Mouse (Mus musculus): ENCODE data around the gene Pfkfb4. TPM values are rescaled to one million over a fixed set of nuclear protein-coding genes. Genes with fewer than 3 reads are reported as not detected.

Gene Pfkfb4
- polyA plus RNA-seq, 1 experiment: 49.4 TPM

GRCm38 (mm10) chr9:109028919-109029318 lies 37.3 kb downstream of the Pfkfb4 start:
- no peak for TF ChIP-seq POLR2A (IDR thresholded peaks at IDR 0.05; ENCODE audit: borderline replicate concordance, extremely low read depth, low read depth, low read length)
- no peak for TF ChIP-seq CTCF (IDR thresholded peaks at IDR 0.05; ENCODE audit: insufficient read depth, low read length)
- H3K4me1 ChIP-seq (ENCODE audit: control insufficient read depth, insufficient read depth, low read length): no peaks in the 10 kb centered on the region; the same call in 1 of the 2 replicates
- H3K4me3 ChIP-seq (replicated peaks; ENCODE audit: extremely low read depth, low read depth, low read length): no peak overlapping the region
- no peak for DNase-seq
- 67% methylated on average over 5 of the region's 5 CpGs for WGBS

- TF ChIP-seq POLR2A (IDR thresholded peaks at IDR 0.05; ENCODE audit: borderline replicate concordance, extremely low read depth, low read depth, low read length) (no peak), CTCF (IDR thresholded peaks at IDR 0.05; ENCODE audit: insufficient read depth, low read length) (no peak)
- DNase-seq: no peak
- Histone ChIP-seq H3K4me1 (ENCODE audit: control insufficient read depth, insufficient read depth, low read length) (no peaks in the 10 kb centered on the region; the same call in 1 of the 2 replicates), H3K4me3 (replicated peaks; ENCODE audit: extremely low read depth, low read depth, low read length) (no peak overlapping the region)
- WGBS: 67% methylated on average over 3 of the region's 3 CpGs
Measured at GRCm38 (mm10) chr9:109030312-109030711, 38.7 kb downstream of the Pfkfb4 start.

- no peak for DNase-seq
- H3K4me3 ChIP-seq (replicated peaks; ENCODE audit: extremely low read depth, low read depth, low read length): no peak overlapping the region
- TF ChIP-seq CTCF (IDR thresholded peaks at IDR 0.05; ENCODE audit: insufficient read depth, low read length) (no peak), POLR2A (IDR thresholded peaks at IDR 0.05; ENCODE audit: borderline replicate concordance, extremely low read depth, low read depth, low read length) (no peak)
- 92% methylated on average over 7 of the region's 7 CpGs for WGBS
- no peaks in the 10 kb centered on the region; the same call in 1 of the 2 replicates for H3K4me1 ChIP-seq (ENCODE audit: control insufficient read depth, insufficient read depth, low read length)
Measured at GRCm38 (mm10) chr9:109031001-109031400, 39.4 kb downstream of the Pfkfb4 start.

GRCm38 (mm10) chr9:109031686-109032085 lies 40.1 kb downstream of the Pfkfb4 start:
- no peak overlapping the region for H3K4me3 ChIP-seq (replicated peaks; ENCODE audit: extremely low read depth, low read depth, low read length)
- H3K4me1 ChIP-seq (ENCODE audit: control insufficient read depth, insufficient read depth, low read length): no peaks in the 10 kb centered on the region; the same call in 1 of the 2 replicates
- WGBS: 77% methylated on average over 8 of the region's 8 CpGs
- TF ChIP-seq POLR2A (IDR thresholded peaks at IDR 0.05; ENCODE audit: borderline replicate concordance, extremely low read depth, low read depth, low read length) (no peak), CTCF (IDR thresholded peaks at IDR 0.05; ENCODE audit: insufficient read depth, low read length) (no peak)
- DNase-seq: no peak

GRCm38 (mm10) chr9:109032435-109032834 lies 40.9 kb downstream of the Pfkfb4 start:
- 81% methylated on average over 6 of the region's 6 CpGs for WGBS
- DNase-seq: no peak
- TF ChIP-seq POLR2A (IDR thresholded peaks at IDR 0.05; ENCODE audit: borderline replicate concordance, extremely low read depth, low read depth, low read length): no peak
- no peak for TF ChIP-seq CTCF (IDR thresholded peaks at IDR 0.05; ENCODE audit: insufficient read depth, low read length)
- Histone ChIP-seq H3K4me3 (replicated peaks; ENCODE audit: extremely low read depth, low read depth, low read length) (no peak overlapping the region), H3K4me1 (ENCODE audit: control insufficient read depth, insufficient read depth, low read length) (no peaks in the 10 kb centered on the region; the same call in 1 of the 2 replicates)

GRCm38 (mm10) chr9:109038086-109038895 lies 46.7 kb downstream of the Pfkfb4 start, which contains the start of gene Shisa5:
Gene Shisa5 (plus strand): TSS chr9:109038565.
- TF ChIP-seq POLR2A (IDR thresholded peaks at IDR 0.05; ENCODE audit: borderline replicate concordance, extremely low read depth, low read depth, low read length) (peak; percentile 93), CTCF (IDR thresholded peaks at IDR 0.05; ENCODE audit: insufficient read depth, low read length) (no peak)

GRCm38 (mm10) chr9:109038901-109039364 lies 47.4 kb downstream of the Pfkfb4 start:
- no peak for TF ChIP-seq CTCF (IDR thresholded peaks at IDR 0.05; ENCODE audit: insufficient read depth, low read length)
- peak; percentile 61; the same call in 1 of the 2 replicates for TF ChIP-seq POLR2A (IDR thresholded peaks at IDR 0.05; ENCODE audit: borderline replicate concordance, extremely low read depth, low read depth, low read length)
- H3K4me3 ChIP-seq (replicated peaks; ENCODE audit: extremely low read depth, low read depth, low read length): peak overlapping the region; percentile 87
- peaks cover 18% of the 10 kb centered on the region for H3K4me1 ChIP-seq (ENCODE audit: control insufficient read depth, insufficient read depth, low read length)
- 5% methylated on average over 8 of the region's 8 CpGs for WGBS
- DNase-seq: peak; percentile 69

More at GRCm38 (mm10) chr9:109038086-109038895, 46.7 kb downstream of the Pfkfb4 start, which contains the start of gene Shisa5:
- 1% methylated on average over 39 of the region's 40 CpGs for WGBS
- peak; percentile 86 for DNase-seq
- peaks cover 18% of the 10 kb centered on the region for H3K4me1 ChIP-seq (ENCODE audit: control insufficient read depth, insufficient read depth, low read length)
- peak within 1 kb of the TSS; percentile 87 for H3K4me3 ChIP-seq (replicated peaks; ENCODE audit: extremely low read depth, low read depth, low read length)

GRCm38 (mm10) chr9:109039681-109040080 lies 48.1 kb downstream of the Pfkfb4 start:
- peak overlapping the region; percentile 87 for H3K4me3 ChIP-seq (replicated peaks; ENCODE audit: extremely low read depth, low read depth, low read length)
- peaks cover 18% of the 10 kb centered on the region for H3K4me1 ChIP-seq (ENCODE audit: control insufficient read depth, insufficient read depth, low read length)
- TF ChIP-seq CTCF (IDR thresholded peaks at IDR 0.05; ENCODE audit: insufficient read depth, low read length) (no peak), POLR2A (IDR thresholded peaks at IDR 0.05; ENCODE audit: borderline replicate concordance, extremely low read depth, low read depth, low read length) (no peak)
- DNase-seq: no peak
- WGBS: 36% methylated on average over 4 of the region's 4 CpGs

GRCm38 (mm10) chr9:109040216-109040615 lies 48.6 kb downstream of the Pfkfb4 start:
- H3K4me1 ChIP-seq (ENCODE audit: control insufficient read depth, insufficient read depth, low read length): peaks cover 18% of the 10 kb centered on the region
- WGBS: 35% methylated on average over 8 of the region's 8 CpGs
- TF ChIP-seq CTCF (IDR thresholded peaks at IDR 0.05; ENCODE audit: insufficient read depth, low read length) (no peak), POLR2A (IDR thresholded peaks at IDR 0.05; ENCODE audit: borderline replicate concordance, extremely low read depth, low read depth, low read length) (no peak)
- DNase-seq: no peak
- peak overlapping the region; percentile 87 for H3K4me3 ChIP-seq (replicated peaks; ENCODE audit: extremely low read depth, low read depth, low read length)

All from lung, adult 2 months (tissue).